In the genomic region with DNA sequence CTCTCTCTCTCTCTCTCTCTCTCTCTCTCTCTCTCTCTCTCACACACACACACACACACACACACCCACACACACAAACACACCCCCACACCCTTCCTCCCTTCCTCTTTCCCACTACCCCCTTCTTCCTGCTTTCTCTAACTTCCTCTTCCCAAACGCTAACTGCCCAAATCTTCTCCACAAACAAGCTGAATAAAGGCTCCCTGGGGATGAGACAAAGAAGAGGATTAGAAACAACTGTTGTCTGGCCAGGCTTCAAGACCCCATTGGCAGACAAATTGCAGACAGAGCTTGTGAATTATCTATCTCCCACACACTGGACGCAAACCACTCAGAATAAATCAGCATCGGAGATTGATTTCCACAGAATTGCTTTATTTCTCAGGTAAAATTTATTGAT, we compare ENCODE assay signal across 9 mouse cellular contexts.
DNase-seq lines count a peak whose midpoint lies in the region; ATAC-seq and TF ChIP-seq lines count a peak whose summit lies in the region.
"Had no signal": no experiment of that assay in that cellular context is flagged by ENCODE, and none has a peak within 500 bp of the region (broad histone marks: within the 10 kb centered on the region; RNA-seq: fewer than 3 reads in every experiment).

No protein-coding gene starts in this region.

- DNase-seq in heart, postnatal 14 days = peak; percentile 4 to 14
- DNase-seq in heart, postnatal 25 days (ENCODE audit: low spot score) = no peak
- DNase-seq in liver, adult 2 months (ENCODE audit: extremely low read depth, low read depth, low spot score) = peak; percentile 1
- no peak for DNase-seq in liver, postnatal 0 days
- peak; percentile 7 for DNase-seq in embryo, embryonic 9.5 days (ENCODE audit: extremely low spot score)
- DNase-seq in midbrain, embryonic 14.5 days = peak; percentile 70
- no peak for DNase-seq in thymus, postnatal 36 days
- DNase-seq: cerebellum, adult 18-20 months had no signal

- no peaks in the 10 kb centered on the region for H3K79me2 ChIP-seq in liver, adult 2 months (ENCODE audit: control insufficient read depth, insufficient read depth, low read length)

- H3K36me3 ChIP-seq in liver, adult 2 months (ENCODE audit: control insufficient read depth, insufficient read depth, low read length) = no peaks in the 10 kb centered on the region
- no peaks in the 10 kb centered on the region for H3K36me3 ChIP-seq in liver, postnatal 0 days (replicated peaks; ENCODE audit: insufficient read depth, low read length)
- H3K36me3 ChIP-seq in midbrain, embryonic 14.5 days (ENCODE audit: control insufficient read depth, insufficient read depth, low read length) = no peaks in the 10 kb centered on the region

- no peak for ATAC-seq in liver, postnatal 0 days
- ATAC-seq in midbrain, embryonic 14.5 days (ENCODE audit: low FRiP score, low TSS enrichment) = no peak
- ATAC-seq in inflammation-experienced regulatory T-cells, adult 6 months = no peak

- H3K27ac ChIP-seq in liver, adult 2 months (replicated peaks; ENCODE audit: insufficient read depth, low read depth, low read length) = no peak overlapping the region
- H3K27ac ChIP-seq in liver, postnatal 0 days (ENCODE audit: low read depth) = no peak overlapping the region
- H3K27ac ChIP-seq in midbrain, embryonic 14.5 days (replicated peaks; ENCODE audit: low read depth, low read length) = peak overlapping the region; percentile 21

- H3K4me2 ChIP-seq in liver, postnatal 0 days (ENCODE audit: low read depth, low read length) = no peak overlapping the region
- no peak overlapping the region for H3K4me2 ChIP-seq in midbrain, embryonic 14.5 days (ENCODE audit: low read length)

- H3K9ac ChIP-seq in liver, adult 2 months (ENCODE audit: low read depth, low read length) = no peak overlapping the region
- no peak overlapping the region for H3K9ac ChIP-seq in liver, postnatal 0 days (replicated peaks)
- H3K9ac ChIP-seq in midbrain, embryonic 14.5 days (replicated peaks; ENCODE audit: low read length) = no peak overlapping the region

- TF ChIP-seq POLR2A in liver, adult 2 months (IDR thresholded peaks at IDR 0.05; ENCODE audit: extremely low read depth, insufficient read depth, low read length) = no peak

- H3K4me3 ChIP-seq in liver, adult 2 months (ENCODE audit: insufficient read depth, low read depth, low read length) = no peak overlapping the region
- no peak overlapping the region for H3K4me3 ChIP-seq in liver, postnatal 0 days (ENCODE audit: low read depth, low read length)
- H3K4me3 ChIP-seq in midbrain, embryonic 14.5 days (replicated peaks; ENCODE audit: low read depth, low read length) = no peak overlapping the region

- no peak for TF ChIP-seq EP300 in liver, postnatal 0 days (IDR thresholded peaks at IDR 0.05; ENCODE audit: low read depth)

- no peaks in the 10 kb centered on the region for H3K9me3 ChIP-seq in liver, postnatal 0 days (ENCODE audit: low read length)
- H3K9me3 ChIP-seq in midbrain, embryonic 14.5 days (ENCODE audit: control insufficient read depth, low read length) = no peaks in the 10 kb centered on the region

- no peaks in the 10 kb centered on the region for H3K4me1 ChIP-seq in liver, adult 2 months (ENCODE audit: control insufficient read depth, insufficient read depth, low read length)
- H3K4me1 ChIP-seq in liver, postnatal 0 days (ENCODE audit: insufficient read depth) = no peaks in the 10 kb centered on the region
- H3K4me1 ChIP-seq in midbrain, embryonic 14.5 days (ENCODE audit: control insufficient read depth, insufficient read depth, low read length) = peaks cover 15% of the 10 kb centered on the region

- intact Hi-C loops in heart, postnatal 14 days (cut with DNase I) = no loop called here
- intact Hi-C loops in heart, postnatal 25 days (cut with DNase I) = loop anchor here (5.0 kb wide), 1 partner anchor 44 kb away; no protein-coding TSS in a partner anchor

- no peak for TF ChIP-seq CTCF in liver, adult 2 months (IDR thresholded peaks at IDR 0.05; ENCODE audit: low read depth, low read length)
- TF ChIP-seq CTCF in liver, postnatal 0 days (IDR thresholded peaks at IDR 0.05; ENCODE audit: low read depth) = no peak

- H3K27me3 ChIP-seq in liver, adult 2 months (ENCODE audit: control insufficient read depth, insufficient read depth, low read length) = no peaks in the 10 kb centered on the region
- H3K27me3 ChIP-seq in liver, postnatal 0 days (ENCODE audit: insufficient read depth, low read length) = no peaks in the 10 kb centered on the region
- no peaks in the 10 kb centered on the region for H3K27me3 ChIP-seq in midbrain, embryonic 14.5 days (ENCODE audit: control insufficient read depth, insufficient read depth, low read length)

- 44% methylated on average over 3 of the region's 3 CpGs for WGBS in liver, adult 2 months
- 43% methylated on average over 3 of the region's 3 CpGs for WGBS in liver, postnatal 0 days (ENCODE audit: insufficient replicate concordance)
- WGBS in midbrain, embryonic 14.5 days = 5% methylated on average over 3 of the region's 3 CpGs

Comparison
In these comparisons a context has a peak if more than half of its experiments do, and no peak if none do; other contexts are left out.
1. DNase-seq: peak in heart, postnatal 14 days (2 of 2), liver, adult 2 months (single experiment), embryo, embryonic 9.5 days (single experiment) and midbrain, embryonic 14.5 days (single experiment); none in heart, postnatal 25 days (single experiment), liver, postnatal 0 days (single experiment) and thymus, postnatal 36 days (0 of 2).